11 mouse cellular contexts compared by ENCODE assay signal in genomic region chr13:30358456-30359168, GRCm38 (mm10). TPM values are rescaled to one million over a fixed set of nuclear protein-coding genes. Genes with fewer than 3 reads are reported as not detected.
DNase-seq lines count a peak whose midpoint lies in the region; ATAC-seq and TF ChIP-seq lines count a peak whose summit lies in the region.
"Had no signal": no experiment of that assay in that cellular context is flagged by ENCODE, and none has a peak within 500 bp of the region (broad histone marks: within the 10 kb centered on the region; RNA-seq: fewer than 3 reads in every experiment).

No protein-coding gene starts in this region.

- no peak overlapping the region for H3K4me2 ChIP-seq in forebrain, postnatal 0 days (ENCODE audit: low read depth)
- H3K4me2 ChIP-seq: neural tube, embryonic 12.5 days had no signal

- TF ChIP-seq CTCF in C2C12 (IDR thresholded peaks at IDR 0.05; ENCODE audit: control insufficient read depth, insufficient read depth, insufficient read length), result peak; percentile 33
- TF ChIP-seq CTCF in forebrain, postnatal 0 days (IDR thresholded peaks at IDR 0.05; ENCODE audit: low read depth), result no peak

- H3ac ChIP-seq in C2C12 (ENCODE audit: control insufficient read depth, insufficient read length, low read depth), result no peak overlapping the region

- H3K9ac ChIP-seq in forebrain, postnatal 0 days, result no peak overlapping the region
- H3K9ac ChIP-seq: neural tube, embryonic 12.5 days had no signal

- H3K27ac ChIP-seq in embryonic facial prominence, embryonic 10.5 days (replicated peaks), result no peak overlapping the region
- H3K27ac ChIP-seq in forebrain, postnatal 0 days (ENCODE audit: low read depth, low read length), result no peak overlapping the region
- H3K27ac ChIP-seq: neural tube, embryonic 12.5 days had no signal

- H3K79me3 ChIP-seq in C2C12 (ENCODE audit: low read depth), result no peaks in the 10 kb centered on the region

- H3K27me3 ChIP-seq in C2C12 (ENCODE audit: control insufficient read depth, insufficient read depth, insufficient read length), result peaks cover 5% of the 10 kb centered on the region
- H3K27me3 ChIP-seq in embryonic facial prominence, embryonic 10.5 days (replicated peaks; ENCODE audit: low read depth, poor library complexity, severe bottlenecking), result no peaks in the 10 kb centered on the region
- H3K27me3 ChIP-seq in forebrain, postnatal 0 days (ENCODE audit: insufficient read depth, low read length), result no peaks in the 10 kb centered on the region
- H3K27me3 ChIP-seq: neural tube, embryonic 12.5 days had no signal

- no peak for ATAC-seq in forebrain, postnatal 0 days
- ATAC-seq: forebrain, embryonic 14.5 days had no signal

- H3K9me3 ChIP-seq in embryonic facial prominence, embryonic 10.5 days, result no peaks in the 10 kb centered on the region
- H3K9me3 ChIP-seq in forebrain, postnatal 0 days (ENCODE audit: low read length), result no peaks in the 10 kb centered on the region
- H3K9me3 ChIP-seq: neural tube, embryonic 12.5 days had no signal

- no peaks in the 10 kb centered on the region for H3K36me3 ChIP-seq in C2C12 (ENCODE audit: control insufficient read depth, insufficient read depth)
- no peaks in the 10 kb centered on the region for H3K36me3 ChIP-seq in embryonic facial prominence, embryonic 10.5 days (replicated peaks)
- H3K36me3 ChIP-seq in forebrain, postnatal 0 days (ENCODE audit: insufficient read depth), result no peaks in the 10 kb centered on the region
- H3K36me3 ChIP-seq: neural tube, embryonic 12.5 days had no signal

- 74% methylated on average over 4 of the region's 4 CpGs for WGBS in embryonic facial prominence, embryonic 10.5 days
- 55% methylated on average over 4 of the region's 4 CpGs for WGBS in forebrain, postnatal 0 days

- H3K79me2 ChIP-seq in C2C12 (ENCODE audit: control insufficient read depth, insufficient read depth), result no peaks in the 10 kb centered on the region

- H3K4me1 ChIP-seq in embryonic facial prominence, embryonic 10.5 days, result peaks cover 7% of the 10 kb centered on the region; the same call in 1 of the 2 replicates
- no peaks in the 10 kb centered on the region for H3K4me1 ChIP-seq in forebrain, postnatal 0 days (ENCODE audit: insufficient read depth)
- H3K4me1 ChIP-seq: neural tube, embryonic 12.5 days had no signal

- DNase-seq in cerebellum, postnatal 10 days, result peak; percentile 32 to 40
- DNase-seq in cerebellum, adult 11 months, result no peak
- peak; percentile 24 to 59 for DNase-seq in kidney, postnatal 36 days
- DNase-seq in kidney, postnatal 14 days, result no peak
- peak; percentile 35 for DNase-seq in embryonic facial prominence, embryonic 10.5 days (ENCODE audit: low spot score)
- no peak for DNase-seq in forebrain, postnatal 0 days
- no peak for DNase-seq in left cerebral cortex, postnatal 25 days (ENCODE audit: low spot score in 2 of 2)
- DNase-seq: kidney, adult 11 months had no signal

- no peak overlapping the region for H3K4me3 ChIP-seq in C2C12 (ENCODE audit: insufficient read depth, poor library complexity, severe bottlenecking)
- H3K4me3 ChIP-seq in embryonic facial prominence, embryonic 10.5 days, result no peak overlapping the region
- no peak overlapping the region for H3K4me3 ChIP-seq in forebrain, postnatal 0 days (ENCODE audit: low read depth, low read length)
- H3K4me3 ChIP-seq: neural tube, embryonic 12.5 days had no signal

- intact Hi-C loops in left cerebral cortex, postnatal 25 days (cut with DNase I), result no loop called here

TF ChIP-seq in C2C12, 6 proteins besides CTCF, POLR2A, EP300 and RAD21:
- TF ChIP-seq FOSL1 (IDR thresholded peaks at IDR 0.05; ENCODE audit: insufficient read depth, low read length, poor library complexity, severe bottlenecking) (no peak), MYOG (IDR thresholded peaks at IDR 0.05; ENCODE audit: control insufficient read depth, extremely low read depth, insufficient read length) (no peak), USF1 (IDR thresholded peaks at IDR 0.05; ENCODE audit: low read depth) (no peak), MYOD1 (IDR thresholded peaks at IDR 0.05; ENCODE audit: control insufficient read depth, insufficient read length, low read depth) (no peak), CEBPB (IDR thresholded peaks at IDR 0.05; ENCODE audit: low read depth) (no peak), MAX (IDR thresholded peaks at IDR 0.05) (no peak)

RNA-seq across cellular contexts. Expression of gene Agtr1a, which starts 22.4 kb away (rescaled TPM):
- polyA plus RNA-seq in C2C12 (2012; fragmentation: generic; extraction: Trizol), result not detected
- 1.5 and 3.3 TPM in 2 replicates for polyA plus RNA-seq in embryonic facial prominence, embryonic 10.5 days (2016; fragmentation: Nextera tagmentation; extraction: Ambion mirVana)
- total RNA-seq in forebrain, postnatal 0 days (2014; rRNA removed), result 1.1 and 1.8 TPM in 2 replicates
- polyA plus RNA-seq in forebrain, postnatal 0 days (2015; fragmentation: Nextera tagmentation; extraction: Ambion mirVana), result 0.67 and 0.94 TPM in 2 replicates
- total RNA-seq in left cerebral cortex, postnatal 25 days (2021), result 1 to 10 TPM; 1.1 to 1.9 TPM

Comparison
In these comparisons a context has a peak if more than half of its experiments do, and no peak if none do; other contexts are left out.
1. DNase-seq: peak in cerebellum, postnatal 10 days (2 of 2), kidney, postnatal 36 days (2 of 2) and embryonic facial prominence, embryonic 10.5 days (single experiment); none in cerebellum, adult 11 months (single experiment), kidney, postnatal 14 days (single experiment), forebrain, postnatal 0 days (single experiment) and left cerebral cortex, postnatal 25 days (0 of 2).